Mouse (Mus musculus): ENCODE results near the gene Gltpd2. TPM values are rescaled to one million over a fixed set of nuclear protein-coding genes. Genes with fewer than 3 reads are reported as not detected.
A peak's percentile ranks its signal among the peaks of the same experiment; 100 is the strongest.
"Not testable (repeated sequence)": the region's sequence is repeated elsewhere in the genome, so short reads cannot be mapped to it uniquely, and the experiment has no call there.

Gltpd2 gene
- 20.2 and 20.5 TPM in 2 replicates for polyA plus RNA-seq (2014; fragmentation: Nextera tagmentation; extraction: Ambion mirVana)

DNA sequence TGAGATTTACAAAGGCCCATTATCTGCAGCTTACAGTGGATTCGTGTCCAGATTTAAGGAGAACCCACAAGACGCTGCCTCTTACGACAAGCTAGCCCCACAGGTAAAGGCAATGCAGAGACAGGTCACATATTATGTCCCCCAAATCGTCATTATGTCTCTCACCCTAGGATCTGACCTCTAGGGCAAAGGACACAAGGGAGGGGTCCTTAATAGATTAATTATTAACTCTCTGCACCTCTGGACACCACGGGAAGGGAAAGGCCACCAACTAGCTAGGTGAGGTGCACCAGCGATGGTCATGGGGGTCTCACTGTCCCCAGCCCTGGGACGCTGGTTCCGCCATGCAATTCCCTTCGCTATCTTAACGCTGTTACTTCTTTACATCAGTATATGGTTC, at the start of gene Gltpd2:
Gene Gltpd2 (plus strand): TSS at position 274 of the 400 bp plus-strand sequence.
- Histone ChIP-seq H3K9me3 (ENCODE audit: control insufficient read depth, low read length) (no peaks in the 10 kb centered on the region), H3K9ac (ENCODE audit: low read depth, low read length) (peak within 1 kb of the TSS; percentile 38), H3K36me3 (ENCODE audit: control insufficient read depth, insufficient read depth, low read length) (no peaks in the 10 kb centered on the region), H3K4me2 (peak within 1 kb of the TSS; percentile 69), H3K27me3 (replicated peaks; ENCODE audit: control insufficient read depth, insufficient read depth, low read length) (peaks cover 12% of the 10 kb centered on the region), H3K27ac (ENCODE audit: low read depth, low read length) (peak within 1 kb of the TSS; percentile 44), H3K4me1 (replicated peaks; ENCODE audit: control insufficient read depth, insufficient read depth, low read length) (peaks cover 23% of the 10 kb centered on the region), H3K4me3 (ENCODE audit: low read depth, low read length) (peak within 1 kb of the TSS; percentile 44)
- 0 out of 2 replicates have a peak, but pooled peaks have one; percentile 34 for ATAC-seq (replicated peaks; ENCODE audit: low FRiP score)
- WGBS = 71% methylated on average over 10 of the region's 10 CpGs
- DNase-seq (ENCODE audit: low spot score) = no peak

GRCm38 (mm10) chr11:70469764-70470163, 49.2 kb upstream of the Gltpd2 start:
- no peaks in the 10 kb centered on the region for H3K36me3 ChIP-seq (ENCODE audit: control insufficient read depth, insufficient read depth, low read length)
- no peak overlapping the region for H3K27ac ChIP-seq (ENCODE audit: low read depth, low read length)
- H3K9me3 ChIP-seq (ENCODE audit: control insufficient read depth, low read length) = no peaks in the 10 kb centered on the region
- H3K4me3 ChIP-seq (ENCODE audit: low read depth, low read length) = no peak overlapping the region
- H3K27me3 ChIP-seq (replicated peaks; ENCODE audit: control insufficient read depth, insufficient read depth, low read length) = peaks cover 19% of the 10 kb centered on the region
- no peak for DNase-seq (ENCODE audit: low spot score)
- 71% methylated on average over 3 of the region's 3 CpGs for WGBS
- H3K9ac ChIP-seq (ENCODE audit: low read depth, low read length) = no peak overlapping the region
- H3K4me1 ChIP-seq (replicated peaks; ENCODE audit: control insufficient read depth, insufficient read depth, low read length) = 0 out of 2 replicates have a peak, but pooled peaks cover 2% of the 10 kb centered on the region
- H3K4me2 ChIP-seq = no peak overlapping the region
- ATAC-seq (replicated peaks; ENCODE audit: low FRiP score) = no peak

- Histone ChIP-seq H3K9me3 (ENCODE audit: control insufficient read depth, low read length) (no peaks in the 10 kb centered on the region), H3K9ac (ENCODE audit: low read depth, low read length) (no peak overlapping the region), H3K4me2 (no peak overlapping the region)
These were observed 46.3 kb upstream of the Gltpd2 start for GRCm38 (mm10) chr11:70472716-70473115.

DNA sequence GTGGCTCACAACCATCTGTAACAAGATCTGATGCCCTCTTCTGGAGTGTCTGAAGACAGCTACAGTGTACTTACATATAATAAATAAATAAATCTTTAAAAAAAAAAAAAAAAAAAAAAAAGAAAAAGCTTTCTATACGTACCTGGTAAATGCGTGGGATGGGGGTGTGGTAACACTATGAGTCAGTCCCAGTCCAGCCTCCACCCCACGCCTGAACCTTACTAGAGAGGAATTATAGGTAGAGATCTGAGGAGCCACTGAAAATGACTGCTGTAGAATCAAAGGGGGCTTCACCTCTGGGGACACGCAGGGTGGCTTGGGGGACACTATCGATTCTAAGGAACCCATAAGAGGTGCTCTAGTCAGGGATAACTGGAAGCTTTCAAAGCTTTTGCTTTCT, 45.7 kb upstream of the Gltpd2 start:
- not testable (repeated sequence) for H3K4me1 ChIP-seq (replicated peaks; ENCODE audit: control insufficient read depth, insufficient read depth, low read length); H3K9me3 ChIP-seq (ENCODE audit: control insufficient read depth, low read length); H3K27me3 ChIP-seq (replicated peaks; ENCODE audit: control insufficient read depth, insufficient read depth, low read length); H3K27ac ChIP-seq (ENCODE audit: low read depth, low read length); H3K36me3 ChIP-seq (ENCODE audit: control insufficient read depth, insufficient read depth, low read length); ATAC-seq (replicated peaks; ENCODE audit: low FRiP score); H3K4me2 ChIP-seq; DNase-seq (ENCODE audit: low spot score); H3K9ac ChIP-seq (ENCODE audit: low read depth, low read length); H3K4me3 ChIP-seq (ENCODE audit: low read depth, low read length)
- WGBS = 84% methylated on average over 5 of the region's 5 CpGs

More at GRCm38 (mm10) chr11:70472716-70473115, 46.3 kb upstream of the Gltpd2 start:
- Histone ChIP-seq H3K36me3 (ENCODE audit: control insufficient read depth, insufficient read depth, low read length) (no peaks in the 10 kb centered on the region), H3K4me3 (ENCODE audit: low read depth, low read length) (no peak overlapping the region), H3K4me1 (replicated peaks; ENCODE audit: control insufficient read depth, insufficient read depth, low read length) (0 out of 2 replicates have a peak, but pooled peaks cover 2% of the 10 kb centered on the region), H3K27ac (ENCODE audit: low read depth, low read length) (no peak overlapping the region), H3K27me3 (replicated peaks; ENCODE audit: control insufficient read depth, insufficient read depth, low read length) (no peaks in the 10 kb centered on the region)
- ATAC-seq (replicated peaks; ENCODE audit: low FRiP score) (no peak), DNase-seq (ENCODE audit: low spot score) (no peak)

DNA sequence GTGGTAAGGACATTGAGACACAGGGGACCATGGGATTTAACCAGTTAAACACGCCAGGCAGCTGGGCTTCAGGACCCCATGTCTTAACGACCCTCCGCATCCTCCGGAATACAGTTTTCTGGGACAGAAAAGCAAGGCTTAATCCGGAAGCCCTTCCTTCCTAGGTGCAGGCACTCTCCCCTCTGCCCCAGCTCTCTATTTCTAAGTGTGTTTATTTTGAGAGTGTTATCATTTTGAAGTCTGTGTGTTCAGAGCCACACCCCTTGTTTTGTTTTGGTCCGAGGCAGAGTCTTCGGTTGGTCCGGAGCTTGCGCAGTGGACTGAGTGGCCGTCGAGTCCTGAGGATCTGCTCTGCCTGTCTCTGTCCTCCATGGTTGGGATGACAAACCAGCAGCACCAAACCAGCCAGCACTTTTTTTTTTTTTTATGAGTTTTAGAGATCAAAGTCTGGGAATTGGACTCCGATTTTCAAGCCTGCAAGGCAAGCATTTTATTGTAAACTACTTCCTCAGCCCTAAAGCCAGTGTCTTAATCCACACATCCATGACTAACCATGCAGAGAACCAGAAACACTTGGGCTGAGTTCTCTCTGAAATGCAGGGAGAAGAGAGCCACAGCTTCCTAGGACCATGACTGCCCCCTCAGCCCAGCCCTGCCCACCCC, 44.0 kb upstream of the Gltpd2 start:
- ATAC-seq (replicated peaks; ENCODE audit: low FRiP score) (no peak), DNase-seq (ENCODE audit: low spot score) (no peak)
- Histone ChIP-seq H3K27ac (ENCODE audit: low read depth, low read length) (no peak overlapping the region), H3K36me3 (ENCODE audit: control insufficient read depth, insufficient read depth, low read length) (no peaks in the 10 kb centered on the region), H3K4me2 (no peak overlapping the region), H3K27me3 (replicated peaks; ENCODE audit: control insufficient read depth, insufficient read depth, low read length) (no peaks in the 10 kb centered on the region), H3K9me3 (ENCODE audit: control insufficient read depth, low read length) (no peaks in the 10 kb centered on the region), H3K4me3 (ENCODE audit: low read depth, low read length) (no peak overlapping the region), H3K9ac (ENCODE audit: low read depth, low read length) (no peak overlapping the region), H3K4me1 (replicated peaks; ENCODE audit: control insufficient read depth, insufficient read depth, low read length) (0 out of 2 replicates have a peak, but pooled peaks cover 2% of the 10 kb centered on the region)
- WGBS = 71% methylated on average over 12 of the region's 12 CpGs

DNA sequence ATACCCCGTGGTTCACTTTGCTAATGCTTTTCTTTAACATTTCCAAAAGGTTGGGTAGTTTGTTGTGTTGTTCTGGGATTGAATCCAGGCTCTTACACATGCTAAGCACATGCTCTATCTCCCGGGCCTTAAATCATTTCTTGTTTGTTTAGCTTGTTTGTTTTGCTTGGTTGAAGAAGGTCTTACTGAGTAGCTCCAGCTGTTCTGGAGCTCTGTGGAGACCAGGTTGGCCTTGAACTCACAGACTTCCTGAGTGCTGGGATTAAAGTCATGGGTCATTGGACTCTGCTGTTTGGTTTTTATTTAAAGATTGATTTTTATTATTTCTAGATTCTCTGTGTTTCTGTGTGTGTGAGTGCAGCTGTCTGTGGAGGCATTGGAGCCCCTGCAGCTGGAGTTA, 33.5 kb upstream of the Gltpd2 start:
- Histone ChIP-seq H3K4me3 (ENCODE audit: low read depth, low read length) (no peak overlapping the region), H3K4me2 (no peak overlapping the region), H3K4me1 (replicated peaks; ENCODE audit: control insufficient read depth, insufficient read depth, low read length) (no peaks in the 10 kb centered on the region), H3K36me3 (ENCODE audit: control insufficient read depth, insufficient read depth, low read length) (no peaks in the 10 kb centered on the region), H3K27me3 (replicated peaks; ENCODE audit: control insufficient read depth, insufficient read depth, low read length) (no peaks in the 10 kb centered on the region), H3K9ac (ENCODE audit: low read depth, low read length) (no peak overlapping the region), H3K9me3 (ENCODE audit: control insufficient read depth, low read length) (no peaks in the 10 kb centered on the region), H3K27ac (ENCODE audit: low read depth, low read length) (no peak overlapping the region)
- ATAC-seq (replicated peaks; ENCODE audit: low FRiP score) = no peak
- 58% methylated on average over 2 of the region's 2 CpGs for WGBS
- DNase-seq (ENCODE audit: low spot score) = no peak

DNA sequence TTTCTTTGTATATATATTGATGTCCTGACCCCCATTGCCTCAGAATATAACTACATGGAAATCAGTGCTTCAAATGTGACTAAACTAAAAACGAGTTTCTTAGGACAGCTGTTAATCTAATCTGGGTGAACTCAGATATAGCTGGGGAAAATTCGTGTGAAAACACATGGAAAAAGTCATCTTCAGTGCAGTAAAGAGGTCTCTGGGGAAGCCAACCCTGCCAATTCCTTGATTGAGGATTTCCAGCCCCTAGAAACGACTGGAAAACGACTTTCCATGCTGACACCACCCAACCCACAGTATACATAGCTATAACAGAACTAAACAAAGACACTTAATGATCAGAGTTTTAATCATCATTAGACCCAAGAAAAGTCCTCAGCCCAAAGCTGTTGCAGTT, 31.2 kb upstream of the Gltpd2 start:
- Histone ChIP-seq H3K9ac (ENCODE audit: low read depth, low read length) (no peak overlapping the region), H3K9me3 (ENCODE audit: control insufficient read depth, low read length) (no peaks in the 10 kb centered on the region), H3K36me3 (ENCODE audit: control insufficient read depth, insufficient read depth, low read length) (no peaks in the 10 kb centered on the region), H3K4me2 (no peak overlapping the region), H3K27ac (ENCODE audit: low read depth, low read length) (no peak overlapping the region), H3K27me3 (replicated peaks; ENCODE audit: control insufficient read depth, insufficient read depth, low read length) (no peaks in the 10 kb centered on the region), H3K4me1 (replicated peaks; ENCODE audit: control insufficient read depth, insufficient read depth, low read length) (no peaks in the 10 kb centered on the region), H3K4me3 (ENCODE audit: low read depth, low read length) (no peak overlapping the region)
- ATAC-seq (replicated peaks; ENCODE audit: low FRiP score) = no peak
- DNase-seq (ENCODE audit: low spot score) = no peak
- 42% methylated on average over 4 of the region's 4 CpGs for WGBS

DNA sequence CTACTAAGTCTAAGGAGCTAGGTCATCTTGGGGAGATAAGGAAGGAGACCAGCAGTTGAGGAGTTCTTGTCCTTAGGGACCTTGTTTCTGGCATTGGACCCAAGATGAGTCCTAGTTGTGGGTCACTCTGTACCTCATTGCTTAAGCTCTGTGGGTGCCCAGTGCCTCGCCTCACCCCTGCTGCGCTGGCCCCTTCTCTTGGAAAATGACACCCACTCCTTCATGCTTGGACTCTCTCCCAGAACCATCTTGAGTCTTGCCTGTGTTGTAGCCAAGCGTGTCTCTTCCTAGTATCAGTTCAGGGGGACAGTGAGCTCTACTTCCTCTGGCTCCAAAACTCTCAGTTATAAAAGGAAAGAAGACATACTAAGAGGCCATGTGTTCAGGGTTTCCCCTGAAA, 29.9 kb upstream of the Gltpd2 start:
- Histone ChIP-seq H3K4me2 (no peak overlapping the region), H3K4me3 (ENCODE audit: low read depth, low read length) (no peak overlapping the region), H3K4me1 (replicated peaks; ENCODE audit: control insufficient read depth, insufficient read depth, low read length) (no peaks in the 10 kb centered on the region), H3K27ac (ENCODE audit: low read depth, low read length) (no peak overlapping the region), H3K27me3 (replicated peaks; ENCODE audit: control insufficient read depth, insufficient read depth, low read length) (no peaks in the 10 kb centered on the region), H3K36me3 (ENCODE audit: control insufficient read depth, insufficient read depth, low read length) (no peaks in the 10 kb centered on the region), H3K9me3 (ENCODE audit: control insufficient read depth, low read length) (no peaks in the 10 kb centered on the region), H3K9ac (ENCODE audit: low read depth, low read length) (no peak overlapping the region)
- ATAC-seq (replicated peaks; ENCODE audit: low FRiP score) (no peak), DNase-seq (ENCODE audit: low spot score) (no peak)
- WGBS = 80% methylated on average over 3 of the region's 3 CpGs

GRCm38 (mm10) chr11:70489684-70490083, 29.3 kb upstream of the Gltpd2 start:
- DNase-seq (ENCODE audit: low spot score) = no peak
- Histone ChIP-seq H3K27me3 (replicated peaks; ENCODE audit: control insufficient read depth, insufficient read depth, low read length) (no peaks in the 10 kb centered on the region), H3K4me1 (replicated peaks; ENCODE audit: control insufficient read depth, insufficient read depth, low read length) (no peaks in the 10 kb centered on the region), H3K36me3 (ENCODE audit: control insufficient read depth, insufficient read depth, low read length) (no peaks in the 10 kb centered on the region), H3K9me3 (ENCODE audit: control insufficient read depth, low read length) (no peaks in the 10 kb centered on the region), H3K4me2 (no peak overlapping the region), H3K27ac (ENCODE audit: low read depth, low read length) (no peak overlapping the region), H3K4me3 (ENCODE audit: low read depth, low read length) (no peak overlapping the region), H3K9ac (ENCODE audit: low read depth, low read length) (no peak overlapping the region)
- ATAC-seq (replicated peaks; ENCODE audit: low FRiP score) = no peak
- 44% methylated on average over 6 of the region's 6 CpGs for WGBS
